8 mouse cellular contexts compared by ENCODE assay signal in the genomic region with DNA sequence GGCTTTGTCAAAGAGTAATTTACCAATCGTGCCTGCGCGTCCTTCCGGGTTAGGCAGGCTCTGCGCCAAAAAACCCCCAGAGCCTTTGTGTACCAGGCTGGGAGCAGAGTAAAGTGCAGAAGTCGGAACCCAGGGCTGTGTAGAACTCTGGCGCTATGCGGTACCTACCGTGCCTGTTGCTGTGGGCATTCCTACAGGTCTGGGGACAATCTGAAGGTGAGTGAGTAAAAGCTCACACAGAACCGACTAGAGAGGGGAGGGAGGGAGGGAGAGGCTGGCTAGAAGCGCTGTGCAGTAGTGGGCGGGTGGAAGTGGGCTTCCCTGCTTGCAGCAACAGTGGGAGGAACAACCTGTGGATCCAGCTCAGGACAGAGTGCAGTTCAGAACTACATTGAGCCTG. TPM values are rescaled to one million over a fixed set of nuclear protein-coding genes. Genes with fewer than 3 reads are reported as not detected.
DNase-seq lines count a peak whose midpoint lies in the region; ATAC-seq lines count a peak whose summit lies in the region.

No protein-coding gene starts in this region.

- 35% methylated on average over 12 of the region's 12 CpGs for WGBS in heart, embryonic 10.5 days
- 13% methylated on average over 12 of the region's 12 CpGs for WGBS in hindbrain, embryonic 13.5 days
- WGBS in stomach, embryonic 16.5 days, result 18% methylated on average over 12 of the region's 12 CpGs

- H3K27me3 ChIP-seq in heart, embryonic 10.5 days (ENCODE audit: insufficient read depth, poor library complexity, severe bottlenecking), result no peaks in the 10 kb centered on the region
- no peaks in the 10 kb centered on the region for H3K27me3 ChIP-seq in hindbrain, embryonic 13.5 days
- H3K27me3 ChIP-seq in stomach, embryonic 16.5 days (ENCODE audit: control insufficient read depth, insufficient read depth, low read length), result no peaks in the 10 kb centered on the region

- peak overlapping the region; percentile 51 for H3K4me2 ChIP-seq in hindbrain, embryonic 13.5 days
- peak overlapping the region; percentile 56 for H3K4me2 ChIP-seq in stomach, embryonic 16.5 days (ENCODE audit: low read depth, low read length)

- ATAC-seq in hindbrain, embryonic 13.5 days (ENCODE audit: low FRiP score), result no peak
- ATAC-seq in stomach, embryonic 16.5 days (ENCODE audit: insufficient read depth, low FRiP score), result no peak

- DNase-seq in heart, embryonic 10.5 days (ENCODE audit: low spot score), result no peak
- DNase-seq in heart, postnatal 25 days (ENCODE audit: low spot score), result no peak
- DNase-seq in brain, adult 2 months (ENCODE audit: low read depth, low spot score), result peak; percentile 16
- peak; percentile 19 for DNase-seq in lung, postnatal 10 days
- DNase-seq in layer of hippocampus, adult 9-10 months (ENCODE audit: low spot score), result no peak
- DNase-seq in layer of hippocampus, postnatal 36 days, result no peak

- H3K36me3 ChIP-seq in heart, embryonic 10.5 days, result no peaks in the 10 kb centered on the region
- no peaks in the 10 kb centered on the region for H3K36me3 ChIP-seq in hindbrain, embryonic 13.5 days
- no peaks in the 10 kb centered on the region for H3K36me3 ChIP-seq in stomach, embryonic 16.5 days (ENCODE audit: control insufficient read depth, insufficient read depth, low read length)

- peak overlapping the region; percentile 83 for H3K27ac ChIP-seq in heart, embryonic 10.5 days
- no peak overlapping the region for H3K27ac ChIP-seq in hindbrain, embryonic 13.5 days
- no peak overlapping the region for H3K27ac ChIP-seq in stomach, embryonic 16.5 days (ENCODE audit: low read length)

- H3K4me3 ChIP-seq in heart, embryonic 10.5 days, result peak overlapping the region; percentile 50
- H3K4me3 ChIP-seq in hindbrain, embryonic 13.5 days, result peak overlapping the region; percentile 25
- peak overlapping the region; percentile 38 for H3K4me3 ChIP-seq in stomach, embryonic 16.5 days (replicated peaks; ENCODE audit: low read length)

- peak overlapping the region; percentile 46; the same call in 1 of the 2 replicates for H3K9ac ChIP-seq in hindbrain, embryonic 13.5 days
- H3K9ac ChIP-seq in stomach, embryonic 16.5 days (ENCODE audit: low read length), result peak overlapping the region; percentile 64

- intact Hi-C loops in heart, postnatal 25 days (cut with DNase I), result no loop called here

- H3K9me3 ChIP-seq in heart, embryonic 10.5 days, result no peaks in the 10 kb centered on the region
- no peaks in the 10 kb centered on the region for H3K9me3 ChIP-seq in hindbrain, embryonic 13.5 days
- no peaks in the 10 kb centered on the region for H3K9me3 ChIP-seq in stomach, embryonic 16.5 days (replicated peaks; ENCODE audit: control insufficient read depth, low read length)

- H3K4me1 ChIP-seq in heart, embryonic 10.5 days, result peaks cover 4% of the 10 kb centered on the region; the same call in 1 of the 2 replicates
- peaks cover 6% of the 10 kb centered on the region for H3K4me1 ChIP-seq in hindbrain, embryonic 13.5 days (replicated peaks)
- H3K4me1 ChIP-seq in stomach, embryonic 16.5 days (ENCODE audit: control insufficient read depth, insufficient read depth, low read length), result no peaks in the 10 kb centered on the region

RNA-seq across cellular contexts. Expression of a gene that starts 12.8 kb away (rescaled TPM):
- polyA plus RNA-seq in heart, embryonic 10.5 days (2016; fragmentation: Nextera tagmentation; extraction: Ambion mirVana), result 24.7 and 29.7 TPM in 2 replicates
- total RNA-seq in heart, postnatal 25 days (2021), result 1 to 10 TPM; 2.7 to 4.7 TPM
- 87.1 and 87.8 TPM in 2 replicates for polyA plus RNA-seq in hindbrain, embryonic 13.5 days (2015; fragmentation: Nextera tagmentation; extraction: Ambion mirVana)
- 30.2 and 33.5 TPM in 2 replicates for polyA plus RNA-seq in stomach, embryonic 16.5 days (2015; fragmentation: Nextera tagmentation; extraction: Ambion mirVana)
- total RNA-seq in layer of hippocampus, postnatal 36 days (2021), result under 1 TPM; 0.82 to 0.99 TPM

Comparison
In these comparisons a context has a peak if more than half of its experiments do, and no peak if none do; other contexts are left out.
1. DNase-seq: peak in brain, adult 2 months (single experiment) and lung, postnatal 10 days (single experiment); none in heart, embryonic 10.5 days (single experiment), heart, postnatal 25 days (single experiment), layer of hippocampus, adult 9-10 months (single experiment) and layer of hippocampus, postnatal 36 days (0 of 2).
2. Peak in every context shown above with its lines, with median percentiles within 50 percentile points of each other: H3K4me3 ChIP-seq.